Mouse (Mus musculus): ENCODE results near the gene Thsd4. TPM values are rescaled to one million over a fixed set of nuclear protein-coding genes. Genes with fewer than 3 reads are reported as not detected.

Thsd4 gene
- 1.9 and 2.7 TPM in 2 replicates for polyA plus RNA-seq (2011; ENCODE audit: insufficient read depth, insufficient read length, low read depth, missing spikeins)

- Histone ChIP-seq H3K27ac (ENCODE audit: insufficient read depth, low read length) (no peak within 1 kb of the TSS), H3K4me1 (ENCODE audit: control insufficient read depth, insufficient read depth, low read length) (peaks cover 2% of the 10 kb centered on the region), H3K36me3 (ENCODE audit: control insufficient read depth, insufficient read depth, low read length, poor library complexity, severe bottlenecking) (no peaks in the 10 kb centered on the region)
These were observed at the start of gene Thsd4 for GRCm38 (mm10) chr9:60521806-60522264. Thsd4 (minus strand) TSS chr9:60522046.

GRCm38 (mm10) chr9:60571041-60571440, 49.2 kb upstream of the Thsd4 start:
- no peak overlapping the region for H3K27ac ChIP-seq (ENCODE audit: insufficient read depth, low read length)

More at GRCm38 (mm10) chr9:60521806-60522264, at the start of gene Thsd4:
- peak within 1 kb of the TSS; percentile 61 for H3K9ac ChIP-seq (ENCODE audit: low read depth, poor library complexity, severe bottlenecking)
- H3K4me3 ChIP-seq (ENCODE audit: low read depth, low read length), result peak within 1 kb of the TSS; percentile 57
- H3K27me3 ChIP-seq (ENCODE audit: control insufficient read depth, insufficient read depth, low read length, poor library complexity, severe bottlenecking), result peaks cover 4% of the 10 kb centered on the region; the same call in 1 of the 2 replicates
- no peaks in the 10 kb centered on the region for H3K9me3 ChIP-seq (replicated peaks; ENCODE audit: control insufficient read depth, insufficient read depth, low read length, poor library complexity, severe bottlenecking)
- TF ChIP-seq CTCF (IDR thresholded peaks at IDR 0.05; ENCODE audit: low read depth, low read length), result peak; percentile 46
- TF ChIP-seq POLR2A (IDR thresholded peaks at IDR 0.05; ENCODE audit: insufficient read depth, low read length), result no peak
- no peak for TF ChIP-seq EP300 (IDR thresholded peaks at IDR 0.05; ENCODE audit: insufficient read depth, low read depth, low read length)

GRCm38 (mm10) chr9:60569366-60569765, 47.5 kb upstream of the Thsd4 start:
- TF ChIP-seq CTCF (IDR thresholded peaks at IDR 0.05; ENCODE audit: low read depth, low read length) (no peak), POLR2A (IDR thresholded peaks at IDR 0.05; ENCODE audit: insufficient read depth, low read length) (no peak), EP300 (IDR thresholded peaks at IDR 0.05; ENCODE audit: insufficient read depth, low read depth, low read length) (no peak)
- H3K27ac ChIP-seq (ENCODE audit: insufficient read depth, low read length), result no peak overlapping the region
- no peak overlapping the region for H3K9ac ChIP-seq (ENCODE audit: low read depth, poor library complexity, severe bottlenecking)
- H3K27me3 ChIP-seq (ENCODE audit: control insufficient read depth, insufficient read depth, low read length, poor library complexity, severe bottlenecking), result no peaks in the 10 kb centered on the region
- no peak overlapping the region for H3K4me3 ChIP-seq (ENCODE audit: low read depth, low read length)
- H3K36me3 ChIP-seq (ENCODE audit: control insufficient read depth, insufficient read depth, low read length, poor library complexity, severe bottlenecking), result no peaks in the 10 kb centered on the region
- H3K9me3 ChIP-seq (replicated peaks; ENCODE audit: control insufficient read depth, insufficient read depth, low read length, poor library complexity, severe bottlenecking), result no peaks in the 10 kb centered on the region; the same call in 1 of the 2 replicates
- H3K4me1 ChIP-seq (ENCODE audit: control insufficient read depth, insufficient read depth, low read length), result no peaks in the 10 kb centered on the region

More at GRCm38 (mm10) chr9:60571041-60571440, 49.2 kb upstream of the Thsd4 start:
- Histone ChIP-seq H3K4me3 (ENCODE audit: low read depth, low read length) (no peak overlapping the region), H3K27me3 (ENCODE audit: control insufficient read depth, insufficient read depth, low read length, poor library complexity, severe bottlenecking) (no peaks in the 10 kb centered on the region), H3K9ac (ENCODE audit: low read depth, poor library complexity, severe bottlenecking) (no peak overlapping the region), H3K9me3 (replicated peaks; ENCODE audit: control insufficient read depth, insufficient read depth, low read length, poor library complexity, severe bottlenecking) (no peaks in the 10 kb centered on the region; the same call in 1 of the 2 replicates), H3K36me3 (ENCODE audit: control insufficient read depth, insufficient read depth, low read length, poor library complexity, severe bottlenecking) (no peaks in the 10 kb centered on the region), H3K4me1 (ENCODE audit: control insufficient read depth, insufficient read depth, low read length) (no peaks in the 10 kb centered on the region)
- TF ChIP-seq CTCF (IDR thresholded peaks at IDR 0.05; ENCODE audit: low read depth, low read length) (no peak), EP300 (IDR thresholded peaks at IDR 0.05; ENCODE audit: insufficient read depth, low read depth, low read length) (no peak), POLR2A (IDR thresholded peaks at IDR 0.05; ENCODE audit: insufficient read depth, low read length) (no peak)

- Histone ChIP-seq H3K27me3 (ENCODE audit: control insufficient read depth, insufficient read depth, low read length, poor library complexity, severe bottlenecking) (no peaks in the 10 kb centered on the region), H3K9me3 (replicated peaks; ENCODE audit: control insufficient read depth, insufficient read depth, low read length, poor library complexity, severe bottlenecking) (no peaks in the 10 kb centered on the region), H3K27ac (ENCODE audit: insufficient read depth, low read length) (no peak overlapping the region), H3K9ac (ENCODE audit: low read depth, poor library complexity, severe bottlenecking) (no peak overlapping the region), H3K36me3 (ENCODE audit: control insufficient read depth, insufficient read depth, low read length, poor library complexity, severe bottlenecking) (no peaks in the 10 kb centered on the region), H3K4me3 (ENCODE audit: low read depth, low read length) (no peak overlapping the region), H3K4me1 (ENCODE audit: control insufficient read depth, insufficient read depth, low read length) (no peaks in the 10 kb centered on the region)
- no peak for TF ChIP-seq EP300 (IDR thresholded peaks at IDR 0.05; ENCODE audit: insufficient read depth, low read depth, low read length)
- TF ChIP-seq CTCF (IDR thresholded peaks at IDR 0.05; ENCODE audit: low read depth, low read length), result no peak
- no peak for TF ChIP-seq POLR2A (IDR thresholded peaks at IDR 0.05; ENCODE audit: insufficient read depth, low read length)
These were observed 42.0 kb upstream of the Thsd4 start for GRCm38 (mm10) chr9:60563809-60564208.

- no peaks in the 10 kb centered on the region for H3K4me1 ChIP-seq (ENCODE audit: control insufficient read depth, insufficient read depth, low read length)
- no peaks in the 10 kb centered on the region for H3K36me3 ChIP-seq (ENCODE audit: control insufficient read depth, insufficient read depth, low read length, poor library complexity, severe bottlenecking)
- no peak overlapping the region for H3K27ac ChIP-seq (ENCODE audit: insufficient read depth, low read length)
- no peaks in the 10 kb centered on the region for H3K27me3 ChIP-seq (ENCODE audit: control insufficient read depth, insufficient read depth, low read length, poor library complexity, severe bottlenecking)
- no peak overlapping the region for H3K4me3 ChIP-seq (ENCODE audit: low read depth, low read length)
- no peaks in the 10 kb centered on the region for H3K9me3 ChIP-seq (replicated peaks; ENCODE audit: control insufficient read depth, insufficient read depth, low read length, poor library complexity, severe bottlenecking)
- no peak overlapping the region for H3K9ac ChIP-seq (ENCODE audit: low read depth, poor library complexity, severe bottlenecking)
- no peak for TF ChIP-seq CTCF (IDR thresholded peaks at IDR 0.05; ENCODE audit: low read depth, low read length)
- TF ChIP-seq POLR2A (IDR thresholded peaks at IDR 0.05; ENCODE audit: insufficient read depth, low read length), result no peak
- no peak for TF ChIP-seq EP300 (IDR thresholded peaks at IDR 0.05; ENCODE audit: insufficient read depth, low read depth, low read length)
These were observed 40.9 kb upstream of the Thsd4 start for GRCm38 (mm10) chr9:60562443-60563371.
